Mouse (Mus musculus) kidney, postnatal 25 days (tissue): Measurements from ENCODE around the gene Atp6ap1l.
"Not testable (repeated sequence)": the region's sequence is repeated elsewhere in the genome, so short reads cannot be mapped to it uniquely, and the experiment has no call there.

Experiments
- DNase-seq, 2 experiments: peaks; one replicate each; pipeline ENCODE4 v3.0.0; 2021; ENCODE audit warnings: mixed read lengths in 2 of 2

Gene Atp6ap1l

DNA sequence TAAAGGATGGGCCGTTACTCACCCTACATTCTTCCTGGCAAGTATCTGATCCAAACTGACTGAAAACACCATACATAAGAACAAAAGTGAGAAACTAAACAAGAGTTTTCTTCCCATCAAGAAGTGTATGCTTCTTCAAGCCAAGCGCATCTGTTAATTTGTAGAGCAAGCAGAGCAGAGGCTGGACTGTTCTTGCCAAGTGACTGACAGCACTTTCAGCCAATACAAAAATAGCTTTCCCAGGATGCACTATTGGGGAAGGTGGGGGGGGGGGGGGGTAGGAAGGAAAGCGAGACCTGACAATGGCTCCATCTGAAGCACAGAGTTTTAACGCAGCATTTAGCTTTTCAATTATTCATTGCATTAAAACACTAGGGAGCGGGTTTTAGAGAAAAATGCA is at the start of gene Atp6ap1l:
TSS of gene Atp6ap1l (minus strand) at position 180 of the 400 bp plus-strand sequence.
- DNase-seq: no peak

DNA sequence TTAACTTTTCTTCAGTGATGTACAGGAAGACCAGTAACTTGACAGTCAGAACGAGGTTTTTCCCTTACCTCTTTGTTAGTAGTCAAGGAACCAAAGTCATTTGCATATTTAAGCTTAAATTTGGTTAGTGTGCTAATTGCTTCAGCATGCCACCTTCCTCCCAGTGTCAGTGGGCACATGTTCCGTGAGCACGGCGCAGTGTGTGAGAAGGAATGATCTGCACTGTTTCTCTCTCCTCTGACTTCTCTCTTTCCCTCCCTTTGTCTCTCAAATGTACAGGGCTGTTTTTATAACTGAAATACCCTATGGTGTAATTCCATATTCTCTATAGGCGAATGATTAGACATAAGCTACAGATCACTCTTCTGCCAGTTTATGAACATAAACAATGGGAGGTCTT is 34.4 kb upstream of the Atp6ap1l start:
- no peak for DNase-seq

DNA sequence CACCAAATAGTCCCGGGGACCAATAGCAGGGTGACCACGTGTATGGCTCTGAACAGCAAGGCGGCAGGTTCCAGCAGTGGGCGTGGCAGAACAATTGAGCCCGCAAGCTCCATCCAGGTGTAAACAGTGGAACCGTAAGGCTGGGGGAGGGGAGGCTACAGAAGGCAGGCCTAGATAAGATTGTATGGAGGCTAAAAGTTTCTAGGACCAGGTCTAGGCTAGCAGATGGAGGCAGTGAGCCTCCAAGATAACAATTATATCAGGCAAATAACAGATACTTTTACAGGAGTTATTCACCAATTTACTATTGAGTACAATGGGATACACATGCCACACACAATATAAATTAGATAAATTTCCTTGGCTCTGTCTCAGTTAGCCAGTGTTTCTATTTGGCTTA is 34.0 kb upstream of the Atp6ap1l start:
- no peak for DNase-seq

DNA sequence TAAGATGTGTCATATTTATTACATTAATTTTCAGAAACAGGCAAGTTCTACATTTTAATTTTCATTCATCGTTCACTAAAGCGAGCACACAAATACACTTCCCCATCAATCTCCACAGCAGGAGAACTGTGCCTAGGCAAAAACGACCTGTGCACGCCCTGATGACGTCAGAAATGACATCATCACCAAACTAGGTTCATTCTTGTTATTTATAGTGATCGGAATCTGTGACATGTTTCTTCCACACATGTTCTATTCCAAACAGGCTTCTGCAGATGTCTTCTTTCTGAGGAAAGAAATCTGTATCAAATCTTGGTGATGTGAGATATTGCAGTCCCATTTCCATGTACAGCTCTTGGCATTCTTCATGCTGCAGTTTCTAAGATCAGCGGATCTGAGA is 30.7 kb upstream of the Atp6ap1l start:
- no peak for DNase-seq

DNA sequence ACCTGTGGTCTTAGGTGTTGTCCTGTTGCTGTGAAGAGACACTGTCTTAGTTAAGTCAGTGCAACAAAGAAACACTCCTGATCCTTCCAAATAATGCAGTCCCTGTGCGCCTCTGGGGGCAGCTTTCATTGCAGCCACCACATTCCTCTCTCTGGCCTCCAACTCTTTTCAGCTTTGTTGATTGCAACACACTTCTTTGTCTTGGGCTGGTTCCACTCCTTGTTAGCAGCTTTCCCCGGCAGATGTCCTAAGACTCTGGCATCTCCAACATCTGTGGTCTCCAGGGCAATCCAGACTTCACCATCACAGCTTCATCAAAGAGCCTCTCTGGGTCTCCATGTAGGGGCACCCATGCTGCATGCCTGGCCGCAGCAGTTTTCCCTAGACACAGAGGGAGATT is 28.1 kb upstream of the Atp6ap1l start:
- no peak for DNase-seq

DNA sequence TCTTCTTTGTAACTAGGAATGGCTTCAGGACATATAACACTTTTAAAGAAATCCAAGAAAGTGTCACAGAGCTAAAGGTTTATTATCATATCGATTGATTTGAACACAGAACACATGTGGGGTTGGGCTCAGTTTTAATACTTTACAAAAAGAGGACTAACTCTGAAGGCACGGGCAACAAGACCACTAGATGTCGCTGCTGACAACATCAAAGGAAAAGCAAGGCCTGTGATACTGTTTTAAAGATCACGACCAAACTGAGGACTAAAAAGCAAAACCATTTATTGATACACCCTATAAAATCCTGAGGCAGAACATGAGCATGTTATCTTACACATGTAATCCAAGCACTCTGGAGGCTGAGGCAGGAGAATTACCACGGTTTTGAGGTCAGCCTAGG is 24.7 kb upstream of the Atp6ap1l start:
- DNase-seq: peak; percentile 78 to 92

DNA sequence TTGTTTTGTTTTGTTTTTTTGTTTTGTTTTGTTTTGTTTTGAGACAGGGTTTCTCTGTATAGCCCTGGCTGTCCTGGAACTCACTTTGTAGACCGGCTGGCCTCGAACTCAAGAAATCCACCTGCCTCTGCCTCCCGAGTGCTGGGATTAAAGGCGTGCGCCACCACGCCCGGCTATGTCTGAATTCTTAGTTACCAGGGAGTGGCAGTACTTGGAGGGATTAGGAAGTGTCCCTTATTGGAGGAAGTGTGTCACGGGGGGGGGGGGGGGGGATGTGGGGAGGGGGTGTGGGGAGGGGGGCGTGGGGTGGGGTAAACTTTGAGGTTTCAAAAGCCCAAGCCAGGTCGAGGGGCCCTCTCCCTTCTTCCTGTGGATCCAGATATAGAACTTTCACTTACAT is 23.1 kb upstream of the Atp6ap1l start:
- not testable (repeated sequence) for DNase-seq

DNA sequence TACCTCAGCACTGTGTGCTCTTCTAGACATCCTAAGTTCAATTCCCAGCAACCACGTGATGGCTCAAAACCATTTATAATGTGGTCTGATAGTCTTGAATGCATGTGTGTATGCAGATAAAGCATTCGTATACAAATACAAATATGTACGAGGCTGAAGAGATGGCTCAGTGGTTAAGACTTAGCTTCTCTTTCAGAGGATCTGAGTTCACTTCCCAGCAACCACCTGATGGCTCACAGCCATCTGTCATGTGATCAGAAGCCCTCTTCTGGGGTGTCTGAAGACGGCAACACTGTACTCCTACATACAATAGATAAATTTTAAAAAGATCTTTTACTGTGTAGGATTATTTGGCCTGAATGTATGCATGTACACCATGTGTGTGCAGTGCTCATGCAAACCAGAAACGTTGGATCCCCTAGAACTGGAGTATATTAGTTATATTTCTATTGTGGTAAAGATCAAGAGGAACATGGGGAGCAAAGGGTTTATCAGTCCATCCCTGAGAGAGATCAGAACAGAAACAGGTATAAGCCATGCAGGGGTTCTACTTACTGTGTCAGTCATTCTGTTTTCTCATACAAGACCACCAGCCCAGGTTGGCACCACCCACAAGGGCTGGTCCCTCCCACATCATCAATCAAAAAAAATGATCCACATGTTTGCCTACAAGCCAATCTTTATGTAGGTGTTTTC is 21.9 kb upstream of the Atp6ap1l start:
- no peak for DNase-seq

DNA sequence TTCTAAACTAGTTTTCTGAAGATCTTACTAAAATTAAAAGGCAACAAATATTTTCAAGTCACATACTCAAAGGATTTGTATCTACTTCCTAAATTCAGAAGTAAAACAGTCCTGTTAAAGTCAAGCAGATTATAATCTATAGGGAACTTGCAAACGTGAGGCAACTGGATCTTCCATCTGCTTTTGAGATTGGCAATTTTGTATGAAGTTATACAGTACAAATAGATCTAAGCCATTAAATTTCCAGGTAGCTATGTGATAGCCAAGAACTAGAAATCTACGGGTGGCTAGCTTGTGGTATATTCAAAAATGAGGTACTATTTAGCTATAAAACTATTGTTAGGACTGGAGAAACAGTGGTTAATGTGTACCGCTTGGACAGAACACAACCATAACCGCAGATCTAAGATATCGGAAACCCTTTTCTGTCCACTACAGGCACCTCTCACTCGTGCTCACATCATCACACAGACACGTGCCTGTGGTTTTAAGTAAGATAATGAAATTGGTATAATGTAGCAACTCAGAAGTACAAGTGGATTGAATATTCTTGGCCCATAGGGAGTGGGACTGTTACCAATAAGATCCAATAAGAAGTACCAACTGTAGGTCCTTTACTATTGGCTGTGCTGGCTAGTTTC is 21.1 kb upstream of the Atp6ap1l start:
- DNase-seq: no peak

DNA sequence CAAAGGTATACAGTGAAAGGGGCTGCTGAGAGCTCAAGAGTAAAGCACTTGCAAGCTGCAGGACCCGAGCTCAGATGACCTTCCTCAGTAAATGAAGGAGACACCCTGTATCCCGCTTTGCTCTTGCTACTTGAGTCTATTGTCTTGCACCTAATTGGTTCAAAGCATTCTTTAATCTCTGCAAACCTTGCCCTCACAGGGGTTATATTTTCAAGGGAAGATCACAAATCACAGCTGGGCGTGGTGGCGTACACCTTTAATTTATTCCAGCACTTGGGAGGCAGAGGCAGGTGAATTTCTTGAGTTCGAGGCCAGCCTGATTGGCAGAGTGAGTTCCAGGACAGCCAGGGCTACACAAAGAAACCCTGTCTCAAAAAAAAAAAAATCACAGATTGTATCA is 20.0 kb upstream of the Atp6ap1l start:
- no peak for DNase-seq

DNA sequence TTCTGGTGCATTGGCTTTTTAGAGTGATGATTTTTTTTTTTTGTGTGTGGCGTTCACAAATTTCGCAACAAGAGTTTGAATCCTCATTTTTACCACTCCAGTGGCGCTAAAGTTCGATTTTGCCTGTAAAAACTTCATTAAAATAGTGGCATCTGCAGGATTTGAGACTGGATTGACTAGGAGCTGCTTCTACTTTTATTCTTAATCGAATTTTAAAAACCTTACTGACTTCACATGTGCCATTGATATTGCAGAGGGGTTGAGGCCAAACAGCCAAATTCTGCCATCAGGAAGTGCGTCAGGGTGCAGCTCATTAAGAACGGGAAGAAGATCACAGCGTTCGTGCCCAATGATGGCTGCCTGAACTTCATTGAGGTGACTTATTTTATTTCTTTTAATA is 18.9 kb upstream of the Atp6ap1l start:
- DNase-seq: no peak

DNA sequence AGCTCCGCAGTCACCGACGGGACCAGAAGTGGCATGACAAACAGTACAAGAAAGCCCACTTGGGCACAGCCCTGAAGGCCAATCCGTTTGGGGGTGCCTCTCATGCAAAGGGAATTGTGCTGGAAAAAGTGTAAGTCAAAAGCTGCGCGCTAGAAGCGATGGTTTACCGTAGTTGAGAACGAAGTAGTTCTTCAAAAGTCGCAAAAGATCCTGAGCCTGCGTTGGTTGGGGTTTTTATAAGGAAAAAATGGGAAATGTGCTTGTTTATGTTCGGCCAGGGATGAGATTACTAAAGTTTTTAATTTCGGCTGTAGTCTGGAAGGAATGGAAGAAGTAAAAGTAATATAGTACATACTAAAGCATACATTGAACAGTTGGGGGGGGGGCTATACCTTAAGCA is 18.5 kb upstream of the Atp6ap1l start:
- not testable (repeated sequence) for DNase-seq

DNA sequence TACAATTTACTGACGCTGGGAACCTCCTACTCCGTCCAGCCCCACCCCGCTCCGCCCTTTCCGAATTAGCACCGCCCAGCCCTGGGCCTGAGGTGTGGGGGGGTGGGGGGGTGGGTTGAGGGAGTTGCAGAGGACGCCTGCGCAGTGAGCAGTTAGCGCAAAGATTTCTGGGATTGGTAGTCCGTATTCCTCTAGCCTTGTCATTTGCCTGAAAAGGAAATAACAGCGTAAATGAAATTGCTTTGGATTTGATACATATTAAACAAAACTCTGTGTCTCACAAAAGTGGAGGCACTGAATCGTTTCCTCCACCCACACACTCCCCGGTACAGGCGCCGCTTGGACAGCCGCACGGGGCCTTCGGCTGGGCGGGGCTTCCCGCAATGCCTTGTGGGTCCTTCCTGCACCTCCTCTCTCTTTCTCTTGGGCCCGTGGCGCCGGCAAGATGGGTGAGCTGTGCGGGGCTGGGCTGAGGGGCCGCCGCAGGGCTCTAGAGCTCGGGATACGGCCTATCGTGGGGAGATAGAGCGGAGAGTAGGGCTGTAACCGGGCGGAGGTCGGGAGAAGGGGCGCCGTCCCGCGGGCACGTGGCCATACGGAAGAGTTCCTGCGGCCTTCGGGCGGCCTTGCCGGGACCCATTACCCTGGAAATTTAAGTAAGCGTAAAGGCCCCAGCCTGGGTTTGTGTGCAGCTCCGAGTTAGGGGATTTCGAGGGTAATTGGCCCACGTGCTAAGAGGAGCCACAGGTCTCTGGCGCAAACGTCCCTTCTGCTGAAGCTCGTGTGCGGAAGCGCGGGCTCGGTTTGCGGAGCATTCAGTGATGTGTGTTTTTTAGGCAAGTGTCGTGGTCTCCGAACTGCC is 17.8 kb upstream of the Atp6ap1l start, which contains the start of gene Rps23:
TSS of gene Rps23 (plus strand) at position 208 of the 862 bp plus-strand sequence.
- DNase-seq: peak; percentile 94

DNA sequence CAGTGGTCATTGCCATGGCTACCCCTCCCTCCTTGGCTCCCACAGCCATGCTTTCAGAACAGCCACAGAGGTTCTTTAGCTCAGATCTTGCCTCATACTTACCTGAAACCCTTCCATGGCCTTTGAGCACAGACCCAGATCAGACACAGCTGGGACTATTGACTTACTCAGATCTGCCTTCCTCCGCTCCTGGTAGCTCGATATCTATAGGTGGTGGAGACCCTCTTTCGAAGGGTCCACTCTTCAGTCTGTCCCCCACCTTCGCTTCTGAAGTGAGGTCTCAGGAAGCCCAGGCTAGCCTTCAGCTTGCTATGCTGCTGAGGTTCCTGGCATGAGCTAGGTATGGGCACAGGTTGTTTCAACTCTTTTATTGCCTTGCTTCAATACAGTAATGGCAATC is 9.6 kb upstream of the Atp6ap1l start:
- DNase-seq: no peak

DNA sequence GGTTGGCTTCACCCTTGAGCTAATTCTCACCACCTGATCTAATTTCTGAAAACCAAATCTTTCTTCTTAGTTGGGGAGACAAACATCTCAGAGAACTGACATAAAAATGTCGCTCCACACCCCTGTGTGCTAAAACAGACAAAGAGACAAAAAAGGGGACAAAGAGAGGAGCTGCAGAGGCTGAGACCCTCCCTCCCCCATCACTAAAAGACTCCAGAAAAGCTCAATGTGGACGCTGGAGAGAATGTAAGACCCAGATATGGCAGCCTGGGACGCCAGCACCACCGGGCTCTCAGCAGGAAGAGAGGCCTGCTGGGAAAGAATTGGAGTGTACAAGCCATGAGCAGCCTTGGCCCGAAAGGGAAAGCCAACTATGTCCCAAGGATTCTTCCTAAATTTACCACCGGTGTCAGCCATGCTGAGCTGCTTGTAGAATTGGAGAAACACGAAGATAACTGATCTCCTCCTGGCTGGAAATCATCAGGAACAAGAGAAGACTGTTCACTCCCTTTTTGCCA is 8.6 kb upstream of the Atp6ap1l start:
- DNase-seq: no peak

DNA sequence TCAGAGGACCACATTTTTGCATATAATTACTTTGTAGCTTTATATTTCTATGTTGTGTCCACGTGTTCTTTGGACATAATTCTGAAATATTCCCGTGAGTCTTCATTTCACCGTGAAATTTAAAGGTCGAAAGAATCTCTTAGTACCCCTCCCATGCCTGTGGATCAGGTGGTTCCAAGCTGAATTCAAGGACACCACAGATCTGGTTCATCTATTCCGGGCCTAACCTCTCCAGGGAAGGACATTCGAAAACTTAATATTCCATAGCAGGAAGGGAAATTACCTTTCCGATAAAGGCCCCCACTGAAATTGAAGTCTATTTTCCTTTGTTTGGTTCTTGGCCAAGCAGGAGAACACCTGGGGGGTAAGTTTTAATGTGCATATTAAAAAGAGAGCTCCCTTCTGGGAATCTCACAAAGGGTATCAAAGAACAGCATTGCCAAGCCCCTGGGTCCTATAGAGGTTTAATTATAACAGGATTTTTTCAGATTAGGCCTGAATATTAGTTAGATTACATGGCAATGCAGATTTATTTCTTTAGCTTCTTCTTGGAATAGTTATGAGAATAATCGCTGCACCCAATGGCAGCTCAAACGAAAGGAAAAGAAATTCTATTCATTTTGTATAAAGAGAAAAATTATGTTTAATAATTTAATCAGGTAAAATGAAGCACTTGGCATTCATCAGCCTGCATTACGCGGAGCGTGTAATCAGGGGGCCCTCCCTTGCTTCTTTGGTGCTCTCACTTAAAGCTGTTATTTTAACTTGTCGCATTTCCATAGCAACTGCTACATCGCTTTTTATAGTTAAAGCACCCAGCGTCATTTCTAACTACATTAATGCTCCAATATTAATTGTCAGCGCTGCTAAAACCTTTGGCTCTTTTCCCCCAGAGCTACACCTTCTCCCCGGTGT is 7.9 kb upstream of the Atp6ap1l start:
- DNase-seq: no peak

DNA sequence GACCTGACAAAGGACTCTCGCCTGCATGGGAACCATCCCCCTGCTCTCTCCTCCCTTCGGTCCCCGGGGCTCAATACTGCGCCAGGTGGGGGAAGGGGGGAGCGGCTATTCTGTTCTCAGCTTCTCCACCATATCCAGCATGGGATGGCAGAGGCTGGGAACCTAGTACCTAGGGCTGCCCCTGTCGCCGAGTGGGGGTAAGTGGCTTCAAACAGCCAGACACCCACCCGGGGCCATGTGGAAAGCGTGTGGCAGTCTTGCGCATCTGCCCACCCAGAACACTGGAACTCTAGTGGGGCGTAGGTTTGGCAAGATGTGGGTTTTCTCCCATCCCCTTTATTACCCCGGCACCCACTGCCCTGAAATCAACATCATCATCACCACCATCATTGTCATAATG is 2.2 kb upstream of the Atp6ap1l start:
- DNase-seq: no peak

DNA sequence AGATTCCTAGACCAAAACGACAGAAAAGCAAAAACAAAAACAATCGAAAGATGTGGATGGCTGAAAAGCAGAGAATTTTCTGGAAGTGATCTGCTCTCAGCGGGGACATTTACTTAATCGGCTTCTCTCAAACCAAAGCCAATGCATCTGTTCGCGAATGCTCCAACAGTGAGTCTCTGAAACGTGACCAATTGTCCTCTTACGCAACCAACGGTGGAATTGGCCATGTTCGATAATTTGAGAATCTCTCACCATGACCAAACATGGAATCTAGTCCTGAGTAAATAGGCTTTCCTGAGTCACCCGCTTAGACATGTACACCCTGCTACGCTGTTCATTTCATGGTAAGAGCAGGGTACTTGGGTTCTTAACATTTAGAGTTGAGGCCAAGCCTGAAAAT is 8.3 kb downstream of the Atp6ap1l start:
- no peak for DNase-seq

DNA sequence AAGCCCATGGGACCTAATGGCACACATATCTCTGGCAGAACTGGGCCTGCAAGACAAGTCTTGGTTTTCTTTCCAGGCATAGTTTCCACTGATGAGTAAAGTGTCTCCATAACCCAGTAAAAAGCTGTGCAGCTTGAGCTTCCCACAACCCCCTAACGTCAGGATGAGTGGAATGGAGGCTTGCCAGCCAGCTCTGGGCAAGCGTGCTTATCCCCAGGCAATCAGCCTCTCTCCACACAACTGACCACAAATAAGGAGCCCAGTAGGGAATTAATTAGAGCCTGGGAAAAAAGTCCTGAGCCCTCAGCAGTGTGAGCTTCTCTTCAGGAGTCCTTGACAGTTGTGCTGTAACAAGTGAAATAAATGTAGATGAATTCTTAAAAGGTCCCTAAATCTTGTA is 9.1 kb downstream of the Atp6ap1l start:
- DNase-seq: no peak

DNA sequence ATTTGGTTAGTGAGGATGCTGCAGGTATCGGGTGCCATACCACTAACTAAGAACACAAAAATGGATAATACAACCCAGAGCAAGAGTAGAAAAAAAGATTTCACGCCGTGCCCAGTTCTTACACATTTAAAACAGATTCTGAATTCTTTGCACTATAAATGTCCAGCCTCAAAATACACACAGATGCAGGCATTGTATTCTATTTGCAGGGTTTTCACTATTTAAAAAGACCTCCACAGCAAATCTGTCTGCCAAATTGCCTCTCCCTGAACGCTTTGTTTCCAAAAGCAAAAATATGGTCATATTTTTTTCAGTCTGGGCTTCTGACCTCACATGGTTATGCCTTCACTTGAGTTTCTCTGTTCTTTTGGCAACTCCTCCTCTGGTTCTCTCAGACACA is 10.3 kb downstream of the Atp6ap1l start:
- DNase-seq: no peak

DNA sequence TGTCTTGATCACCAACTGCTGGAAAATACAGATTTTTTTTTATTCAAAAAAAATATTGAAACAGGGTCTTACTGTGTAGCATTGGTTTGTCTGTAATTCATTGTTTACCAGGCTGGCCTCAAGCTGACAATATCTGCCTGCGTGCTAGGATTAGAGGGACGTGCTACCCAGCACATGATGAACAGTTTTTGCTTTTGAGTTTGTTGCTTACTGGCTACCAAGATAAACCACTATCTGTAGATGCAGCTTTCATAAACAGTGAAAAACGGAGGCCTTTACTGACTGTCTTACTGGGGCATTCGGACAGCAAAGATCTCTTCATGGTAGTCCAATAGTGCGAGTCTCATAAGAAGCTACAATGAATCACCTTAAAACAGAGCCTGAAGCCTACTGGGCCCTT is 15.0 kb downstream of the Atp6ap1l start:
- no peak for DNase-seq

DNA sequence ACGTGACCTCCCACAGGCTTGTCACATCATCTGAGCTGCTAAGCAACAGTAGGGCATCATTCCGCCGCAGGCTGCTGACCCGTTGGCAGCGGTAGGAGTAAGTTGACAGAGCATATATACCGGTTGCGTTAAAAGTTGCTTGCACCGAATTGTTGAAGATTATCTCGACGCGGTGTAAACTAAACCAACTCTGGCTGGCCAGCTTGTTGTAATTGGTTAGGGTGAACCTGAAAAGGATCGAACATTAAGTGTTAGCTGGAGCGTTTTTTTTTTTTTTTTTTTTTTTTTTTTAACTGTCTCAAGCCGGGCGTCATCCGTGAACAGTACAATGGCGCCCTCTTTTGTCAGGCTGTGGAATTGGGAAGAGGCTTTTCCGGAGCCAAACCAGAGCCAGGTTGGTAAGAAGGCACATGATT is 18.6 kb downstream of the Atp6ap1l start:
- peak; percentile 72 to 76 for DNase-seq
